Mouse (Mus musculus): Measurements from ENCODE around the gene Eloa. TPM values are rescaled to one million over a fixed set of nuclear protein-coding genes. Genes with fewer than 3 reads are reported as not detected.
A peak's percentile ranks its signal among the peaks of the same experiment; 100 is the strongest.

The Eloa gene
- polyA plus RNA-seq, 1 experiment from 2014 or later = 42.3 TPM

GRCm38 (mm10) chr4:135962946-135963345 is 58.6 kb downstream of the Eloa start:
- Histone ChIP-seq H3K9ac (ENCODE audit: low read length) (peak overlapping the region; percentile 83), H3K4me3 (ENCODE audit: low read depth, low read length) (peak overlapping the region; percentile 71), H3K36me3 (ENCODE audit: control insufficient read depth, insufficient read depth, low read length) (peaks cover 50% of the 10 kb centered on the region), H3K27me3 (replicated peaks; ENCODE audit: control insufficient read depth, insufficient read depth, low read length) (no peaks in the 10 kb centered on the region), H3K27ac (ENCODE audit: low read depth) (peak overlapping the region; percentile 86), H3K9me3 (ENCODE audit: control insufficient read depth, low read length) (no peaks in the 10 kb centered on the region), H3K4me2 (ENCODE audit: low read length) (peak overlapping the region; percentile 97), H3K4me1 (replicated peaks; ENCODE audit: control insufficient read depth, insufficient read depth, low read length) (peaks cover 11% of the 10 kb centered on the region)
- ATAC-seq (replicated peaks; ENCODE audit: low FRiP score, low TSS enrichment, low read depth) (no peak), DNase-seq (ENCODE audit: low spot score) (no peak)
- WGBS = 7% methylated on average over 15 of the region's 15 CpGs

- DNase-seq (ENCODE audit: low spot score) (no peak), ATAC-seq (replicated peaks; ENCODE audit: low FRiP score, low TSS enrichment, low read depth) (no peak)
- Histone ChIP-seq H3K9ac (ENCODE audit: low read length) (no peak overlapping the region), H3K9me3 (ENCODE audit: control insufficient read depth, low read length) (no peaks in the 10 kb centered on the region), H3K4me2 (ENCODE audit: low read length) (no peak overlapping the region), H3K4me1 (replicated peaks; ENCODE audit: control insufficient read depth, insufficient read depth, low read length) (peaks cover 11% of the 10 kb centered on the region), H3K27me3 (replicated peaks; ENCODE audit: control insufficient read depth, insufficient read depth, low read length) (no peaks in the 10 kb centered on the region), H3K27ac (ENCODE audit: low read depth) (no peak overlapping the region), H3K4me3 (ENCODE audit: low read depth, low read length) (no peak overlapping the region), H3K36me3 (ENCODE audit: control insufficient read depth, insufficient read depth, low read length) (peaks cover 50% of the 10 kb centered on the region)
- WGBS = 91% methylated on average over 7 of the region's 7 CpGs
These were observed 59.4 kb downstream of the Eloa start for GRCm38 (mm10) chr4:135962198-135962597.

- no peak for ATAC-seq (replicated peaks; ENCODE audit: low FRiP score, low TSS enrichment, low read depth)
- 91% methylated on average over 5 of the region's 5 CpGs for WGBS
- DNase-seq (ENCODE audit: low spot score) = no peak
- Histone ChIP-seq H3K4me2 (ENCODE audit: low read length) (no peak overlapping the region), H3K27ac (ENCODE audit: low read depth) (no peak overlapping the region), H3K9me3 (ENCODE audit: control insufficient read depth, low read length) (no peaks in the 10 kb centered on the region), H3K9ac (ENCODE audit: low read length) (no peak overlapping the region), H3K4me3 (ENCODE audit: low read depth, low read length) (no peak overlapping the region), H3K36me3 (ENCODE audit: control insufficient read depth, insufficient read depth, low read length) (peaks cover 47% of the 10 kb centered on the region), H3K27me3 (replicated peaks; ENCODE audit: control insufficient read depth, insufficient read depth, low read length) (no peaks in the 10 kb centered on the region), H3K4me1 (replicated peaks; ENCODE audit: control insufficient read depth, insufficient read depth, low read length) (peaks cover 11% of the 10 kb centered on the region)
These were observed 59.9 kb downstream of the Eloa start for GRCm38 (mm10) chr4:135961709-135962108.

GRCm38 (mm10) chr4:135960717-135961116 is 60.8 kb downstream of the Eloa start:
- Histone ChIP-seq H3K4me2 (ENCODE audit: low read length) (no peak overlapping the region), H3K4me3 (ENCODE audit: low read depth, low read length) (no peak overlapping the region), H3K27me3 (replicated peaks; ENCODE audit: control insufficient read depth, insufficient read depth, low read length) (no peaks in the 10 kb centered on the region), H3K9ac (ENCODE audit: low read length) (no peak overlapping the region), H3K9me3 (ENCODE audit: control insufficient read depth, low read length) (no peaks in the 10 kb centered on the region), H3K4me1 (replicated peaks; ENCODE audit: control insufficient read depth, insufficient read depth, low read length) (peaks cover 11% of the 10 kb centered on the region), H3K36me3 (ENCODE audit: control insufficient read depth, insufficient read depth, low read length) (peaks cover 40% of the 10 kb centered on the region), H3K27ac (ENCODE audit: low read depth) (no peak overlapping the region)
- WGBS = 24% methylated on average over 5 of the region's 5 CpGs
- DNase-seq (ENCODE audit: low spot score) (peak; percentile 92), ATAC-seq (replicated peaks; ENCODE audit: low FRiP score, low TSS enrichment, low read depth) (no peak)

GRCm38 (mm10) chr4:135958354-135958753 is 63.2 kb downstream of the Eloa start:
- ATAC-seq (replicated peaks; ENCODE audit: low FRiP score, low TSS enrichment, low read depth) = no peak
- H3K9me3 ChIP-seq (ENCODE audit: control insufficient read depth, low read length) = no peaks in the 10 kb centered on the region

GRCm38 (mm10) chr4:135955886-135956285 is 65.7 kb downstream of the Eloa start:
- H3K9me3 ChIP-seq (ENCODE audit: control insufficient read depth, low read length) = 0 out of 2 replicates have a peak, but pooled peaks cover 3% of the 10 kb centered on the region
- H3K9ac ChIP-seq (ENCODE audit: low read length) = no peak overlapping the region
- no peak overlapping the region for H3K4me3 ChIP-seq (ENCODE audit: low read depth, low read length)
- no peaks in the 10 kb centered on the region for H3K4me1 ChIP-seq (replicated peaks; ENCODE audit: control insufficient read depth, insufficient read depth, low read length)
- no peak overlapping the region for H3K27ac ChIP-seq (ENCODE audit: low read depth)
- H3K27me3 ChIP-seq (replicated peaks; ENCODE audit: control insufficient read depth, insufficient read depth, low read length) = no peaks in the 10 kb centered on the region
- no peak for ATAC-seq (replicated peaks; ENCODE audit: low FRiP score, low TSS enrichment, low read depth)
- no peak overlapping the region for H3K4me2 ChIP-seq (ENCODE audit: low read length)
- H3K36me3 ChIP-seq (ENCODE audit: control insufficient read depth, insufficient read depth, low read length) = peaks cover 61% of the 10 kb centered on the region
- 88% methylated on average over 9 of the region's 9 CpGs for WGBS
- no peak for DNase-seq (ENCODE audit: low spot score)

More at GRCm38 (mm10) chr4:135958354-135958753, 63.2 kb downstream of the Eloa start:
- 51% methylated on average over 8 of the region's 8 CpGs for WGBS
- Histone ChIP-seq H3K4me2 (ENCODE audit: low read length) (no peak overlapping the region), H3K4me3 (ENCODE audit: low read depth, low read length) (no peak overlapping the region), H3K27me3 (replicated peaks; ENCODE audit: control insufficient read depth, insufficient read depth, low read length) (no peaks in the 10 kb centered on the region), H3K27ac (ENCODE audit: low read depth) (no peak overlapping the region), H3K9ac (ENCODE audit: low read length) (no peak overlapping the region), H3K36me3 (ENCODE audit: control insufficient read depth, insufficient read depth, low read length) (peaks cover 55% of the 10 kb centered on the region), H3K4me1 (replicated peaks; ENCODE audit: control insufficient read depth, insufficient read depth, low read length) (peaks cover 5% of the 10 kb centered on the region; the same call in 1 of the 2 replicates)
- DNase-seq (ENCODE audit: low spot score) = no peak

- Histone ChIP-seq H3K36me3 (ENCODE audit: control insufficient read depth, insufficient read depth, low read length) (peaks cover 53% of the 10 kb centered on the region), H3K9ac (ENCODE audit: low read length) (no peak overlapping the region), H3K4me3 (ENCODE audit: low read depth, low read length) (no peak overlapping the region), H3K4me2 (ENCODE audit: low read length) (no peak overlapping the region), H3K4me1 (replicated peaks; ENCODE audit: control insufficient read depth, insufficient read depth, low read length) (no peaks in the 10 kb centered on the region), H3K9me3 (ENCODE audit: control insufficient read depth, low read length) (0 out of 2 replicates have a peak, but pooled peaks cover 3% of the 10 kb centered on the region), H3K27ac (ENCODE audit: low read depth) (no peak overlapping the region), H3K27me3 (replicated peaks; ENCODE audit: control insufficient read depth, insufficient read depth, low read length) (no peaks in the 10 kb centered on the region)
- peak; percentile 28; the same call in 1 of the 2 replicates for ATAC-seq (replicated peaks; ENCODE audit: low FRiP score, low TSS enrichment, low read depth)
- peak; percentile 94 for DNase-seq (ENCODE audit: low spot score)
- 24% methylated on average over 2 of the region's 2 CpGs for WGBS
These were observed 67.3 kb downstream of the Eloa start for GRCm38 (mm10) chr4:135954241-135954640.

Other genes starting within 250 kb of the Eloa start
- 271 and 273 TPM in 2 replicates for gene Srsf10, start 166.0 kb downstream of the Eloa start, polyA plus RNA-seq (2014; fragmentation: Nextera tagmentation; extraction: Ambion mirVana)
- 167 and 175 TPM in 2 replicates for gene Pnrc2, start 147.9 kb downstream of the Eloa start, polyA plus RNA-seq (2014; fragmentation: Nextera tagmentation; extraction: Ambion mirVana)
- gene Cnr2, start 126.4 kb downstream of the Eloa start, polyA plus RNA-seq (2014; fragmentation: Nextera tagmentation; extraction: Ambion mirVana) = 0.24 and 0.44 TPM in 2 replicates
- gene Fuca1, start 101.0 kb downstream of the Eloa start, polyA plus RNA-seq (2014; fragmentation: Nextera tagmentation; extraction: Ambion mirVana) = 108 and 110 TPM in 2 replicates
- gene Hmgcl, start 75.3 kb downstream of the Eloa start, polyA plus RNA-seq (2014; fragmentation: Nextera tagmentation; extraction: Ambion mirVana) = 91.1 and 93.9 TPM in 2 replicates
- gene Gale, start 58.0 kb downstream of the Eloa start, polyA plus RNA-seq (2014; fragmentation: Nextera tagmentation; extraction: Ambion mirVana) = 50.1 and 62.2 TPM in 2 replicates
- 109 and 111 TPM in 2 replicates for gene Lypla2, start 49.1 kb downstream of the Eloa start, polyA plus RNA-seq (2014; fragmentation: Nextera tagmentation; extraction: Ambion mirVana)
- gene Pithd1, start 34.5 kb downstream of the Eloa start, polyA plus RNA-seq (2014; fragmentation: Nextera tagmentation; extraction: Ambion mirVana) = 46.5 and 50.1 TPM in 2 replicates
- gene Rpl11, start 31.7 kb upstream of the Eloa start, polyA plus RNA-seq (2014; fragmentation: Nextera tagmentation; extraction: Ambion mirVana) = 575 and 596 TPM in 2 replicates
- gene Id3, start 121.7 kb upstream of the Eloa start, polyA plus RNA-seq (2014; fragmentation: Nextera tagmentation; extraction: Ambion mirVana) = 325 and 351 TPM in 2 replicates
- gene E2f2, start 150.6 kb upstream of the Eloa start, polyA plus RNA-seq (2014; fragmentation: Nextera tagmentation; extraction: Ambion mirVana) = 4.1 and 5.0 TPM in 2 replicates
- 4.6 and 4.9 TPM in 2 replicates for gene Asap3, start 184.6 kb upstream of the Eloa start, polyA plus RNA-seq (2014; fragmentation: Nextera tagmentation; extraction: Ambion mirVana)
- 18.7 and 19.1 TPM in 2 replicates for gene Tcea3, start 226.0 kb upstream of the Eloa start, polyA plus RNA-seq (2014; fragmentation: Nextera tagmentation; extraction: Ambion mirVana)